Mouse (Mus musculus) retina, postnatal 7 days (tissue): ENCODE results near the gene S100a6.

ENCODE experiments used
- DNase-seq: peaks from one replicate; pipeline ENCODE4 v3.0.0-alpha.2; 2012; ENCODE audit warnings: low read depth, low spot score

S100a6 gene

GRCm38 (mm10) chr3:90600458-90601195, 12.1 kb upstream of the S100a6 start:
- DNase-seq = no peak

- no peak for DNase-seq
Observed at GRCm38 (mm10) chr3:90601486-90602110, 11.1 kb upstream of the S100a6 start, which contains the start of gene Gm42674. Gm42674 (plus strand) TSS chr3:90601904.

GRCm38 (mm10) chr3:90603623-90604022, 9.1 kb upstream of the S100a6 start, which contains the start of gene S100a4:
S100a4 (plus strand) TSS chr3:90603771.
- DNase-seq = no peak

GRCm38 (mm10) chr3:90604416-90604815, 8.3 kb upstream of the S100a6 start:
- no peak for DNase-seq

- DNase-seq = no peak
Observed at GRCm38 (mm10) chr3:90605049-90605448, 7.6 kb upstream of the S100a6 start.

GRCm38 (mm10) chr3:90605736-90606135, 6.9 kb upstream of the S100a6 start:
- DNase-seq = no peak

GRCm38 (mm10) chr3:90606185-90606584, 6.5 kb upstream of the S100a6 start:
- DNase-seq = no peak

- no peak for DNase-seq
Observed at GRCm38 (mm10) chr3:90607361-90607760, 5.3 kb upstream of the S100a6 start.

- no peak for DNase-seq
Observed at GRCm38 (mm10) chr3:90608223-90608622, 4.5 kb upstream of the S100a6 start, which contains the start of gene S100a5. S100a5 (plus strand) TSS chr3:90608523.

GRCm38 (mm10) chr3:90609102-90609501, 3.6 kb upstream of the S100a6 start:
- no peak for DNase-seq

GRCm38 (mm10) chr3:90611494-90611893, 1.2 kb upstream of the S100a6 start:
- no peak for DNase-seq

- DNase-seq = no peak
Observed at GRCm38 (mm10) chr3:90612061-90612460, 621 bp upstream of the S100a6 start.

- no peak for DNase-seq
Observed at GRCm38 (mm10) chr3:90613461-90614147, 922 bp downstream of the S100a6 start.

- DNase-seq = no peak
Observed at GRCm38 (mm10) chr3:90614148-90614530, 1.5 kb downstream of the S100a6 start.

GRCm38 (mm10) chr3:90614611-90615251, 2.0 kb downstream of the S100a6 start:
- DNase-seq = no peak

- peak; percentile 59 for DNase-seq
Observed at GRCm38 (mm10) chr3:90615415-90615814, 2.7 kb downstream of the S100a6 start.

GRCm38 (mm10) chr3:90615911-90616310, 3.2 kb downstream of the S100a6 start:
- DNase-seq = no peak

GRCm38 (mm10) chr3:90617586-90617985, 4.9 kb downstream of the S100a6 start:
- no peak for DNase-seq

- DNase-seq = no peak
Observed at GRCm38 (mm10) chr3:90621552-90621951, 8.9 kb downstream of the S100a6 start.

GRCm38 (mm10) chr3:90623435-90624071, 10.9 kb downstream of the S100a6 start:
- DNase-seq = no peak

GRCm38 (mm10) chr3:90625496-90625895, 12.8 kb downstream of the S100a6 start:
- DNase-seq = no peak
